Mouse (Mus musculus): ENCODE results near the gene Tmem132c.

Gene Tmem132c

DNA sequence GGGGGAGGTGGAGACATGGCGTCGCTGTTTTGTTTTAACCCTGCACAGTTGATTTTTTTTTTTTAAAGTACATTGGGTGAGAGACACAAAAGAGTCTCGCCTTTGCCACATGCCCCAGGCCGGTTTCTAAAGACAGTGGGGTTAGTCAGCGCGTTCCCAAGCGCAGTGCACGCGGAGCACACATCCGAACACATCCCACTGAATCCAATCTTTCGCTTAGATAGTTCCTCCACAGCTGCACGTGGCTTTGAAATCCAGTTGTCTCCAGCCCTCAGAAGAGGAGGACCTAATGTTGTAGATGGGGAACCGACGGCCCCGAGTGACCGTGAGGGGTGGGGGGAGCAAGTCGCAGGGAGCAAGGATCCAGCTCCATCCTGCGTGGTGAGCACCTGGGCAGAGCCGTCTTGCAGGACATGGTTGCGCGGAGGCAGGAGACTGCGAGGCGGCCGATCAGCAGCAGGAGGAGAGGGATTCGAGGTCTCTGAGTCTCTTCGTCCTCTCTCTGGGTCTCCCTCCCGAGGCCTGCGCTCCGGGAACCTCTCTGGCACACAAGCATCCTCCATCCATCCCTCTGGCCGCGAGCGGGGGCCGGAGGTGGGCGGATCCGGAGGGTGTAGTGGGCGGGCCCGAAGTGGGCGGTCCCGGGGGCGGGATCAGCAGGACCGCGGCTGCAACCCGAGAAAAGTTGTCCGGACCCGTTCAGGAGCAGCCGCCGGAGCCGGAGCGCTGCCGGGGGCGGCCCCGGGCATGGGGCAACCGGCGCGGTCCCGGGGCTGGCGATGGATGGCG, at the start of gene Tmem132c:
Gene Tmem132c, plus strand, starts transcription at position 673 of the 789 bp plus-strand sequence.
- DNase-seq, result peak; percentile 6 to 34

DNA sequence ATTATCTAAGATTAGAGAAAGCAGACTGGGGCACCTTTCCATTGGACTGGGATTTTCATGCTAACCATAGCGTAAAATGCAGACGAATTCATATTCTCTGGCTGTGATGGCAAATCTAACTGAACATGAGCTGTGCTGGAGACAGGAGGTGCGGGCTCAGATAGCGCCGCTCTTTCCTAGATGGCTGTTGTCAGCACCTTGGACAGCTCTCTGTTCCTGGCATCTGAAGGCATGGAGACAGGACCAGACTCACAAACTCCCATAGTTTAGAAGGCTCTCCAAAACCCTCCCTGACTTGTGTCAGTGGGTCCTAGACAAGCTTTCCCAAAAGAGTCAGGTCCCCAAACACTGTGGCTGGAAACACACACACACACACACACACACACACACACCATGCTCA, 49.7 kb upstream of the Tmem132c start:
- DNase-seq, result peak in 1 of 2 experiments; percentile 21

DNA sequence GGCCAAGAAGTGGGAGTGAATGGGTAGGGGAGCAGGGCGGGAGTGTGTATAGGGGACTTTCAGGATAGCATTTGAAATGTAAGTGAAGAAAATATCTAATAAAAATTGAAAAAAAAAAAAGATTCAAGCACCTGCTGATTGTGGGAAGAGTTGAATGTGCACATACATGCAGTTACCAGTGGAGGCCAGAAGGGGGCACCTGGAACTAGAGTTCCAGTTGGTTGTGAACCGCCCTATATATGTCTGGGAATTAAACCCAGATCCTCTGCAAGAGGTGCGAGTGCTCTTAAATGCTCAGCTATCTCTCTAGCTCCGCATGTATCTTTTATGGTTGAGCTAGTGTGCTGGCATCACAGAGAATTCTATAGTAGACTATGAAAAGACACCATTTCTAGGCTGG, 42.8 kb upstream of the Tmem132c start:
- no peak for DNase-seq

DNA sequence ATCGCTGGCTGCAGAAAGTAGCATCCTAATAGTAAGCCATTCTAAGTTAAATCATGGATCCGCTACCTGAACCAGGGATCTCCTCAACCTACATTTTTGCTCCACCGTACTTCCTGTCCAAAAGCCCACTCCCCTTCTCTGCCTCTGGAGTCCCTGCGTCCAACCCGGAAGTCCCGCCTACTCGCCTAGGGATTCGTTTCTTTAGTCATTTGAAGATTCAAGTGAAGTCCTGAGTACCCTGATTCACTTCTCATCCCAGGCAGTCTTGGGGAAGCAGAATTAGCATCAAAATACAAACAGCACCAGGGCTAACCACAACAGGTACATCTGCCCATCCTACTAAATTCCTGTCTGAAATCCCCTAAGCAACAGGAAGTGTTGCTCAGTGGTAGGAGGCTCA, 36.7 kb upstream of the Tmem132c start:
- no peak for DNase-seq

DNA sequence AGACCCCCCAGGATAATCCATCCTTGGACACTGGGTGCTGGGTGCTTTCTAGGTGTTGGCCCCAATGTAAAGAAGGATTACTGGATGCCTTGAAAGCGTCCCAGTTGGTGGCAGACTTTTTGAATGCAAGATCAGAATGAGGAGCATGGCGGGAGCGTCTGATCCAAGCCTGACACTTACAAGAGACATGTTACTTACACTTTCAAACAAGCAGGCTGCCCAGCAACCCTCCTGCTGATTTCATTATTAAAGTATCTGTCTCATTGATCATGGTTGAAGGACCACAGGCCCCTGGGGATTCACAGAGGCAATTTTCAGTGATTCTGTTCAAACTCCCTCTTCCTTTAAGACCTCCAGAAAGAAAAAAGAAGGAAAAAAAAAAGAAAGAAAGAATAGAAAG, 25.2 kb upstream of the Tmem132c start:
- DNase-seq, result no peak

DNA sequence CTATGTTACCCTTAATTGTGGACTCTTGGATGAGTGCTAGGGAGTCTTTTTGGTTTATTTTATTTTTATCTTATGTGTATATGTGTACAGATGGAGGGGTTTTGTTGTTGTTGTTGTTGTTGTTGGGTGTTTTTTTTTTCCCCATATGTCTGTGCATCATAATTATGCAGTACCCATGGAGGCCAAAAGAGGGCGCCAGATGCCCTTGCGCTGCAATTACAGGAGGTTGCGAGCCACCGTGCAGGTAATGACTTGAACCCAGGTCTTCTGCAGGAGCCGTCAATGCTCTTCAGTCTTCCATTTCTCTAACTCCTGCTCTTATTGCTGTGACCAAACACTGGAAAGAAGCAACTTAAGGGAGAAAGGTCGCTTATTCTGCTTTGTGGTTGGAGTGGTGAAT, 23.9 kb upstream of the Tmem132c start:
- no peak for DNase-seq

DNA sequence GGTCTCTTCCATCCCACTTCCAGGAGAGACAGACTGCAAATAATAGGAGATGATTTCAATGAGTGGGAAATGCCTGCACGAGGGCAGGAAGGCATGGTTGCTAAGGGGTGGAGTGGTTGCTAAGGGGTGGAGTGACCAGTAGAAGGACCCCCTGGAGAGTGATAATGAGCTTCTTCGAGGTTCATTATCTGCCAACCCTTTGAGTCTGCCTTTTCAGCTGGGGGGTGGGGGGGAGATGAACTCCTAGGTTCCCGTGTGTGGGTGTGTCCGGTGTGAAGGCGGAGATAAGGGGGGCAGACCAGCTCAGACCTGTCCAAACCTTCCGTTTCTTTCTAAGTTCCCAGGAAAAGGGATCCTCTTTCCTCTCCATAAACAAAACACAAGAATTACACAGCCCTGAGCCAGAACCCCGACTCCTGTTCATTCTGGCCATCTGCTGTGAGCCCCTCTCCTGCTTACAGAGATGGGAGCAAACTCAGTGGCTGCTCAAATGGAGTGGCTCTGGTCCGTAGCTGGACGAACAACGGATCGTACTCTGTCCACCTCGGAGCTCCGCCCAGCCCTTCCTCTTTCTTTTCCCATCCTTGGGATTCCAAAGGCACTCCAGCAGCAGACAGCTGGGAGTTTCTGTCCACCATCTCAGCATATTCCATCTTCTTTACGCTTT, 13.5 kb upstream of the Tmem132c start:
- no peak for DNase-seq

DNA sequence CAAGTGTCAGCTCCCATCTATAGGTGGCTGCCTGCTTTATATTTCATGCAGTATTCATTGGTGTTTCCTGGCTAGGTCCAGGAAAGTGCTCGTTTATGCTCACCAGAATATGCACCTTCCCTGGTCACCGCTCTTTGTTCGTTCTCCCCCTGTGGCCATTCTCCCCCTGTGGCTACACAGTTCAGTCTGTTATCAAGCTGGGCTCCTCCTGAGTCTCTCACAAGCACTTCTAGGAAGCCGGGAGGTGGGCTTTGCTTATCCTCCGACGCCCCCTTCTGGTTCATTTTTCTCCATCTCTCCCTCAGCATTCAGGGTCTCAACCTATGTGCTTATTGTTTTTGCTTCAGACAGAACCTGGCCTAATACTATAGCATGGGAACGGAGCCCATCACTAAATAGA, 6.9 kb upstream of the Tmem132c start:
- DNase-seq, result no peak

DNA sequence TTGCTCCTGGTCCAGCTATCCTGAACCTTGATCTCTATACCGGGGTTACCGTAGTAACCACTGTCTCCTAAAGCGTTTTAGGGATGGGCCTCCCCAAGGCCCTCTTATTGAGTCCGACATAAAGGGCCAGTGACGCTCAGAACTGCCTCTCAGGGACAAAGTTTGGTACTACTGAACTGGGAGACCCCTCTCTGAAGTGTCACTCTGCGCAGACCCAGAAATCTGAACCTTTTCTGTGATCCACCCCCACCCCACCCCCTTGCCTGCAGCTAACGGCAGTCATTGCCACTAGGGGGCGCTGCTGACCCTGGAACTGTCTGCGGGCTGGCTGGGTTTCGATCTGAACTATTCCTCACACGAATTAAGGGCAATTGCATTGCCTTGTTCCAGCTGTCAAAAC, 6.4 kb upstream of the Tmem132c start:
- DNase-seq, result peak; percentile 11 to 57

DNA sequence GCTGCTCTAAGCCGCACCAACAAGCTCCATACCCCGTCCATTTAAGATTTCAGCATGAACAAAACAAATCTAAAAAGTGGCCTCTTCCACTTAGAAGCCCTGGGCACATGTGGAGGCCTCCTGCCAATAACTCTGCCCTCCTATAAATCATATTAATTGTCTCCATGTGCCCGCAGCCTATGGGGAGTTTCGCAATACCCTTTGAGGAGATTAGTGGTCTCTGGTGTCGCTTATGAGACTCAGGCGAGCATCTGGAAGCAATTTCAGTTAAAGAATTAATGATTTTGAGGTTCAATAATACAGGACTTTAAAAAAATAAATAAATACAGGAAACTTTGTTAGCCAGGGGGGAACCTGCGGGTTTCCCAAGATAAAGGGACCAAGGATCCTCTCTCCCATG, 1.9 kb upstream of the Tmem132c start:
- no peak for DNase-seq

DNA sequence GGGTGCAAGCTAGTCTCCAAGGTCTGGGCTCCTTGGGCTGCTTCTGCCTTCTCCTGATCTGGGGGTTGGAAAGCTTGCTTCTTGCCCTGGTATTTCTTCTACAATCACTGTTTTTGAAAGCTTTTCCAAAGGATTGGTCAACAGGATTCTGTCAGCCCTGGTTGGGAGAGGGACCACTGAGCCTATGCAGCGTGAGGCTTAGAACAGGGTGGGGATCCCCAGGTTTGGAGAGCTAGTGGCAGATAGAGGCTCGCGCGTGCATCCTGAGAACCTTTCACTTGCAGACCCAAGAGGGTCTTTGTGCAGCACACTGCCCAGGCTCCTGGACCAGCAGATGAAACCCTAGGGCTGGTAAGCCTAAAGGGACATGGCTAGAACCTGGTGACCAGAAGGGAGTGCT, 962 bp upstream of the Tmem132c start:
- no peak for DNase-seq

DNA sequence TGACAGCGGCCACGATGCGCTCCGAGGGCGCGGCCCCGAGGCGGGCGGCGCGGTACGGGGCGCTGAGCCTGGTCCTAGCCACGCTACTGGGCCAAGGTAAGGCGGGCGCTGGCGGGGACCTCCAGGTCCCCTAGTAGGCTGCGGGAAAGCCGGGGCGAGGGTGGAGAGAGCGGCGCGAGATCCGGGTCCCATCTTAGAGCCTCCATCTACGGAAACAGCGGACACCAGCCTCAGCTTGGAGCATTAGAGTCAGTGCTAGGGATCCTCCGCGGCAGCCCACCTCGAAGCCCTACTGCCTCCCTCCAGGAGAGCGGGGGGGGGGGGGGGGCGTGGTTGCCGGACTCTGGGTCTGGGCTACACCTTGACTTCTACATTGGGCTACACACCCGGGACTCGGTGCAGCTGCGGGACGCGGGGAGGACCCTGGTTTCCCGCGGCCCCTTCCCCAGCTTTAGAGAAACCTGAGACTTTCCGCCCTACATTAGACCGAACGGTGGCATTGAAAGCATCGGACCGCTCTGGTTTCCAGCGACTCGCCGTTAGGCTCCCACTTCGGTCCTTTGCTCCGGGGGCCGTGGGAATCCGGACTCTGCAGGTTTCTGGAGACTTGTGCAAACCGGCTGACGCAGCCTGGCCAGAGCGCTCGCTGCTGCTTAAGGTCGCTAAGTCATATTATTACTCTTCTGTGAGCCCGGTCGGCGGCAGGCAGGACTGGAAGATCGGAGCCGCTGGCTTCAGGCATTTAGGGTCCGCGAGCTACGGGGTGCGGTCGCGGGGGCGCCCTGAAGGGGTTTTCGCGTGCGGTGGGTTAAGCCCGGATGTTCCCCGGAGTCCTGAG, 536 bp downstream of the Tmem132c start:
- no peak for DNase-seq

DNA sequence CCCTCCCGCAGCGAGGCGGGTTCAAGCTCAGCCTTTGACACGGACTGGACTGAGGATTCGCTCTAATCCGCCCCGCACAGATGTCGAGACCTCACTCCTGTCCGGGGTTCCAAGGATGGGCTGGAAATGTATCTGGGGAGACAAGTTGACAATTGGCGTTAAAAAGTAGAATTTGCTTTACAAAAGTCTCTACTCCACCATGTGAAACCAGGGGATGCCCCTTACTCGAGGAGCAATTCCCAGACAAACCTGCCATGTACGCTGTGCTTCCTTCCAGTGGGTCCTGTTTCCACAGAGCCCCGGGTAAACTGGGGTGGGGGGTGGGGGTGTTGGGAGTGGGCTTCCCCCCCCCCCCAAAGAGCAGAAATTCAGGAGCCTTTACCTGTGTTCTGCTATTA, 1.2 kb downstream of the Tmem132c start:
- DNase-seq, result no peak

DNA sequence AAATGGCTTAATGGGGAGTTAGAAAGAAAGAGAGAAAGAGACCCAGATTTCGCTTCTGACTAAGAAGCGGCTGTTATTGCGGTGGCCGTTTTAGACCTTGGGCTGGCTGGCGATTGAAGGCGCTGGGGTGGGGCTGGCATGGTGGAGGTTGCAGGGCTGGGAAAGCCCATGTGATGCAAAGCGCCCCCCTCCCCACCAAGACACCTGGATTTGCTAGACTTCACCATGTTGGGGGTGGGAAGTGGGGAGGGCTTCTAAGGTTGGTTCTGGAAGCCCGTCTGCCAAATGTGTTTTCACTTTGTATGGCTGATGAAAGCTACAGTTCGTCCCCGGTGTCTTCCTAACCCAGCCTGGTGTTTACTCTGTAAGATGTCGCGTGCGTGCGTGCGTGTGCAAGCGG, 1.6 kb downstream of the Tmem132c start:
- DNase-seq, result no peak

DNA sequence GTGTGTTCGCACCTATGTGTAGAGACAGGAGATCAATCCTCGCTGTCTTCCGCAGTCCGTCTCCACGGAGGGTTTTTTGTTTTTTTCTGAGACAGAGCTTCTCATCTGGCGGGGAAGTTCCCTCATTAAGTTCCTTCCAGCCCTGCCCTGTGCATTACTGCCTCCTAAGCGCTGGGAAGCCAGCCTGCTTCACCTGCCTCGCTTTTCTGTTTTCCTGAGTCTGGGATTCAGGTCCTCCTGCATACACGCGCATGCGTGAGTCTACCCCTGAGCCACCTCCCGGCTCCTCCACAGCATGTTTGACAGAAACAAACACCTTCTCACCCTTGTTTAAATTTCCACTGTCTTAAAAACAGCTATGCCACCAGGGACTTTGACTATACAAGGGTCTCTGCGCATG, 2.0 kb downstream of the Tmem132c start:
- DNase-seq, result no peak

DNA sequence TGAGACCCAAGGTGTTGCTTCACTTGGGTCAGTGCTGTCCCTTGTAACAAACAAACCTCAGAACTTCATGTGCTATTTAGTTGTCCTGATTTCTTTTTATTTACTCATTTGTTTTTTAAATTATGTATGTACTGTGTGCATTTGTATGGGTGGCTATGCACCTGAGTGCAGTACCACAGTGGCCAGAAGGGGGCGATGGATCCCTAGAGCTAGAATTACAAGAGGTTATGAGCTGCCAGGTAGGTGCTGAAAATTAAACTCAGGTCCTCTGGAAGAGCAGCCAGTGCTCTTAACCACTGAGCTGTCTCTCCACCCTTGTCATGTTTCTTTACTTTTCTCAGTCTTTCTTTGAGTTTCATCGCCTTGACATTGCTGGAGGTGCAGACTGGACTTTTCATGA, 11.7 kb downstream of the Tmem132c start:
- DNase-seq, result no peak

DNA sequence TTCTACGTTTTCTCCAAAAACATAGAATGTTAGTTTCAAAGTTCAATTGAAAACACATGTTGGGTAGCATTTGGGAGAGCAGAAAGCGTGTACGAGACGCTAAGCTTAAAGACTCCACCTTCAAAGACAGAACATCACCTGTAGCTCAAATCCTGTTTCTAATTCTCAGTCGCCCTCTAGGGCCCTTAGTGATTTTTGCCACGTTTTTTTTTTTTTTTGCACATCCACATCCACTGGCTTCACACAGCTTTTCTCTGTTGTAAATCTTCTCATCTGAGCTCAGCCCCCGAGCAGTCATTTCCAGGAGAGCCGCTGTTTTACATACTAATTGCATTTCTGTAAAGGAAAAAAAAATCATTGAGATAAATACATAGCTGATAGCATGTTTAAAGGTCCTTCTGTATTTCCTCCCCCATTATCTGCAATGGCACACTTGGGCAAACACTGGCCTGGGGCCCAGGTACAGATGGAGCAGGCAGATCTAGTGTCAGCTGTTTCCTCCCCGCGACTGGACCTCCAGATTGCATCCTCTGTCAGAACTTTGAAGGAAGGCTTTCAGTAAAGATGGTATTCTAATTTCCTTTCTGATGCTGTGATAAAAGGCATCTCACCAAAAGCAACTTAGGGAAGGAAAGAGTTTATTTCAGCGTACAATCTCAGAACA, 15.5 kb downstream of the Tmem132c start:
- DNase-seq, result no peak

DNA sequence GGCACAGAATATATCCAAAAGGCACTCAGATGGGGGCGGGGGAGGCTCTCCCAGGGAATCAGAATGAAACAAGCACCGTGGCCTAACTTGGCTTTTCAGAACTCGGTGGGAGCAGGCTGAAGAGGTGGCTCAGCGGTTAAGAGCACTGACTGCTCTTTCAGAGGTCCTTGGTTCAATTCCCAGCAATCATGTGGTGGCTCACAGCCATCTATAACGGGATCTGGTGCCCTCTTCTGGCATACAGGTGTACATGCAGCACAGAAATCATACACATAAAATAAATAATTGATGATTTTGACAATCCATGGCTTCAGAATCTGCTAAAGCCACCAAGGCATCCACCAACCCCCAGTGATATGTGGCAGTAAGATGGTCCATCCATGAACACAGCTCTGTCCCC, 20.5 kb downstream of the Tmem132c start:
- DNase-seq, result no peak

DNA sequence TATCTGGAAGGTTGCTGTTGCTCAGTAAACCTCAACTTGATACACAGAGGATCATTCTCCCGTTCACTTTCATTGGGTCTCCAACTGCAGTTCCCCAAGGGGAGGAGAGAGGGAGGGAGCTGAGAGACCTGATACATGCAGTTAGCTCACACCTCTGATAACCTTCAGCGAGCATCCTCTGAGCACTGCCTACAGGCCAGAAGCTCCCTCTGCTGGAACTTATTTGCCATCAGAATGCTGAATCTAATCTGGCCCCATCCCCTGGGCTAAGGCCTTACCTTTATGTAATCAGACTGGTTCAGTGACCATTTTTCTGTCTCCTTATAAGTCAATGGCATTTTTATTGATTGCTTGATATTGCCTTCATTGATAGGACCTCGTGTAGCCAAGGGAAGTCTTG, 29.5 kb downstream of the Tmem132c start:
- no peak for DNase-seq

DNA sequence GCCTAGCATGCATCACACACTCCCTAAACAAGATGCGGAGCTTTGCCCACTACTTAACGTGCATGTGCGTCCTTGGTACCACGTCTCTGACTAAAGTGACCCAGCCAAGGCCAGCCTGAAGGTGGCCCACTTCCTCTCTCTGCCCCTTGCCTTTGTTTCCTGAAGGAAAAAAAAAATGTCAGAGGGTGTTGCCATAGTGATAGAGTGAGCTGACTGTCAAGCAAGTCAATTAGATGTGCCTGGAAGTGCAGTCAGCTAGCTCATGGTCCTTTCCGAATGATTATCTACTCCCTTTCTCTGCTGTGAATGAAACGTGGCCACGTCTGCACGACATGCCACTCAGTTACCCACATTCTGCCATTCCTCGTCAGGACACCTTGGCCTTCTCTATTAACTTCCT, 37.9 kb downstream of the Tmem132c start:
- DNase-seq, result no peak

DNA sequence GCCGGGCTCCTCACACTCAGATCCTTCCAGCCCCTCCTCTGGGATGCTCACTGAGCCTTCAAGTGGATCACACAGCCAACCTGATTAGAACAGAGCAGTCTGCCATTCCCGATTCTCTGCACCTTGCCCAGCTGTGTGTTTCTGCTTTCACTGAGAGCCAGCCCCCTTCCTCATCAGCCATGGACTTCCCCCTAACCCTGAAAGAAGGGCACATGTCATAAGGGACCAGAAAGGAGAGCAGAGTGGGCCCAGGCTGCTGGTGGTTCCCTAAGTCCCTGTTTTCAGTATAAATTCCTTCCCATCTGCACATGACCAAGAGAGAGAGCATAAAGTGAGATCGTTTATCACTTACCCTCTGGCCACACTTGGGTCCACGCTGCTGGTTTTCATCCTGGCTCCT, 39.6 kb downstream of the Tmem132c start:
- no peak for DNase-seq

DNA sequence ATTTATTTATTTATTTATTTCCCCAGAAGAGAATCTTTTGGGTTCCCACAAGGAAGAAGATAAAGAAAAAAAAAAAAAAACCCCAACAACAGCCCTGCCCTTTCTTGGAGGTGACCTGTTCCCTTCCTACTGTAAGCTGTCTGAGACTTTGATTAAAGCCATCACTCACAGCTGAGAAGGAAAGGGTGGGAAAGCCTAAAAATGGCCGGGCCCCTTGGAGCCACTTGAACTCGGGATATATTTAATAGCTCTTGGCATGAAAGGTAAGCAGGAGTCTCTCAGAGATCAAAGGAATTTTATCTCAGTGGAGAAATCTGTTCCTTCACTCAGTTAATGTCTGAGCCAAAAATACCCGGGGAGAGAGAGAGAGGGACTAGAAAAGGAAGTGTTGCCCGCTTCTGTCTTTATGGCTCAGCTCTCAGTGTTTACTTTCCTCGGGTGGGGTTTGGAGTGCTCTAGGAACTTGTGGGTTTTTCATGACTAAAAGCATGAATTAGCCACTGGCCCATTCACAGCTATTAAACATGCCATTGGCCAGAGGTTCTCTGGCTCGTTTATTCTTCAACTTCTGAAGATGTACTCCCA, 41.0 kb downstream of the Tmem132c start:
- DNase-seq, result no peak

DNA sequence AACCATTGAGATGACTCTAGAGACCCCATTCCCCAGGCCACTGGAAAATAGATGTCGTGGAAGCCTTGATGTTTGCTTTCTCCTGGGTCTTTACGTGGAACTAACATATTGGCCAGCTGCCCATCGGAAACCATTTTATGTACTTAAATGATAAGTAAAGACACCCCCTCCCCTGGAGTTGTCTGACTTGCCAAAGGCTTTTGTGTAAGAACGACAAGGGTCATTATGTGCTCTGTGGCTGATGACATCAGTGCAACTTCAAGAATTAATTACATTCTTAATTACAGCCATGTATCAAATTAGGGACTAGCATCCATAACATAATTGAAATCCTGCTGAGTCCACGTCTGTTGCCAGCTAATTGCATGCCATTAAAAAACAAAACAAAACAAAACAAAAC, 45.3 kb downstream of the Tmem132c start:
- no peak for DNase-seq
